Mouse (Mus musculus) G1E (cell line): ENCODE measurements around the gene Gm498.

ENCODE experiments used
- CTCF ChIP-seq: IDR thresholded peaks from 2 replicates; pipeline ENCODE4 v1.5.1; 2012; ENCODE audit warnings: low read depth, low read length, inconsistent platforms, mixed read lengths
- GATA1 ChIP-seq: IDR thresholded peaks from 2 replicates; pipeline ENCODE4 v1.6.1; 2012; ENCODE audit warnings: borderline replicate concordance, low read length, inconsistent platforms, mixed read lengths
- GATA2 ChIP-seq: IDR thresholded peaks from 2 replicates; pipeline ENCODE4 v1.6.1; 2012; ENCODE audit warnings: low read depth, low read length, inconsistent platforms, borderline replicate concordance
- POLR2AphosphoS5 ChIP-seq: IDR thresholded peaks from 2 replicates; pipeline ENCODE4 v1.6.1; 2012; ENCODE audit warnings: low read depth, low read length, inconsistent platforms; ENCODE audit not compliant: insufficient replicate concordance
- TAL1 ChIP-seq: conservative IDR thresholded peaks from 2 replicates; pipeline ENCODE4 v1.6.1; 2012; ENCODE audit warnings: low read depth, low read length, inconsistent platforms, mixed read lengths

DNA sequence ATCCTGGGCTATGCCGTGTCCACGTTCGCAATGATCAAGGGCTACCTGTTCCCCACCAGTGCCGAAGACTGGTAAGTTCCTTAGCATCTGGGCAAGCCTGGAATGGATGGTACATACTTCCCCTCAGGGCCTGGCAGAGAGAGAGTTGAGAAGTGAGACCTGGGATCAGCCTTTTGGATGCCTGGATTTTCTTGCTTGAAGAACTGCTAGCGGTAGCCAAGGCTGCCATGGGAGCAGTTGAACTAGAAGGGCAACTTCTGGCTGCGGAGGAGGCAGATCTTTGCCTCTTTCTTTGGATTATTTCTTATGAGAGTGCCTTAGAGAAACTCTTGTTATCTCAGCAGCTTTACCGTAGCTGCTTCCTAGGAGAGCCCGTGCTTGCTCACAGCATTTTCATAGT lies 25.3 kb upstream of the Gm498 start:
- TF ChIP-seq CTCF (no peak), TAL1 (no peak), GATA1 (no peak), GATA2 (no peak), POLR2AphosphoS5 (no peak)
